Mouse (Mus musculus): Measurements from ENCODE around the gene Crtc1. TPM values are rescaled to one million over a fixed set of nuclear protein-coding genes. Genes with fewer than 3 reads are reported as not detected.

Crtc1 gene
- polyA plus RNA-seq, 1 experiment = 16.8 TPM

GRCm38 (mm10) chr8:70359411-70359810 is 80.0 kb downstream of the Crtc1 start:
- 16% methylated on average over 3 of the region's 3 CpGs for WGBS
- no peak overlapping the region for H3K4me3 ChIP-seq (ENCODE audit: insufficient read depth, low read depth, low read length)

GRCm38 (mm10) chr8:70356111-70356510 is 83.3 kb downstream of the Crtc1 start:
- Histone ChIP-seq H3K36me3 (ENCODE audit: control insufficient read depth, insufficient read depth, low read length) (no peaks in the 10 kb centered on the region), H3K4me1 (ENCODE audit: control insufficient read depth, insufficient read depth, low read length) (peaks cover 16% of the 10 kb centered on the region), H3K27me3 (replicated peaks; ENCODE audit: control insufficient read depth, insufficient read depth, low read length) (no peaks in the 10 kb centered on the region), H3K27ac (ENCODE audit: insufficient read depth, low read depth, low read length) (no peak overlapping the region), H3K4me3 (ENCODE audit: insufficient read depth, low read depth, low read length) (no peak overlapping the region)
- TF ChIP-seq CTCF (conservative IDR thresholded peaks at IDR 0.05; ENCODE audit: insufficient read depth, insufficient read length, low read depth, low read length) (no peak), POLR2A (IDR thresholded peaks at IDR 0.05; ENCODE audit: low read depth, low read length) (no peak)
- WGBS = 76% methylated on average over 1 of the region's 1 CpGs
- DNase-seq = no peak

More at GRCm38 (mm10) chr8:70359411-70359810, 80.0 kb downstream of the Crtc1 start:
- DNase-seq = peak; percentile 41
- peaks cover 2% of the 10 kb centered on the region; the same call in 1 of the 2 replicates for H3K4me1 ChIP-seq (ENCODE audit: control insufficient read depth, insufficient read depth, low read length)
- no peaks in the 10 kb centered on the region for H3K36me3 ChIP-seq (ENCODE audit: control insufficient read depth, insufficient read depth, low read length)
- H3K27ac ChIP-seq (ENCODE audit: insufficient read depth, low read depth, low read length) = no peak overlapping the region
- no peaks in the 10 kb centered on the region for H3K27me3 ChIP-seq (replicated peaks; ENCODE audit: control insufficient read depth, insufficient read depth, low read length)
- TF ChIP-seq POLR2A (IDR thresholded peaks at IDR 0.05; ENCODE audit: low read depth, low read length) (no peak), CTCF (conservative IDR thresholded peaks at IDR 0.05; ENCODE audit: insufficient read depth, insufficient read length, low read depth, low read length) (no peak)

- no peak overlapping the region for H3K4me3 ChIP-seq (ENCODE audit: insufficient read depth, low read depth, low read length)
- peaks cover 33% of the 10 kb centered on the region for H3K4me1 ChIP-seq (ENCODE audit: control insufficient read depth, insufficient read depth, low read length)
- DNase-seq = no peak
- 53% methylated on average over 4 of the region's 4 CpGs for WGBS
- H3K27ac ChIP-seq (ENCODE audit: insufficient read depth, low read depth, low read length) = no peak overlapping the region
- TF ChIP-seq CTCF (conservative IDR thresholded peaks at IDR 0.05; ENCODE audit: insufficient read depth, insufficient read length, low read depth, low read length) = no peak
- TF ChIP-seq POLR2A (IDR thresholded peaks at IDR 0.05; ENCODE audit: low read depth, low read length) = no peak
- no peaks in the 10 kb centered on the region for H3K27me3 ChIP-seq (replicated peaks; ENCODE audit: control insufficient read depth, insufficient read depth, low read length)
- H3K36me3 ChIP-seq (ENCODE audit: control insufficient read depth, insufficient read depth, low read length) = no peaks in the 10 kb centered on the region
These were observed 85.4 kb downstream of the Crtc1 start for GRCm38 (mm10) chr8:70354004-70354403.

- under 1% methylated on average over 69 of the region's 69 CpGs for WGBS
These were observed 86.1 kb downstream of the Crtc1 start, which contains the start of gene Upf1 for GRCm38 (mm10) chr8:70353194-70353817. TSS of gene Upf1 (minus strand) at chr8:70353278.

GRCm38 (mm10) chr8:70352657-70353151 is 86.7 kb downstream of the Crtc1 start:
- H3K36me3 ChIP-seq (ENCODE audit: control insufficient read depth, insufficient read depth, low read length) = no peaks in the 10 kb centered on the region
- peak; percentile 34 for DNase-seq
- peaks cover 44% of the 10 kb centered on the region for H3K4me1 ChIP-seq (ENCODE audit: control insufficient read depth, insufficient read depth, low read length)
- TF ChIP-seq POLR2A (IDR thresholded peaks at IDR 0.05; ENCODE audit: low read depth, low read length) (no peak), CTCF (conservative IDR thresholded peaks at IDR 0.05; ENCODE audit: insufficient read depth, insufficient read length, low read depth, low read length) (no peak)
- under 1% methylated on average over 64 of the region's 64 CpGs for WGBS
- H3K27me3 ChIP-seq (replicated peaks; ENCODE audit: control insufficient read depth, insufficient read depth, low read length) = no peaks in the 10 kb centered on the region
- peak overlapping the region; percentile 58; the same call in 1 of the 2 replicates for H3K27ac ChIP-seq (ENCODE audit: insufficient read depth, low read depth, low read length)
- peak overlapping the region; percentile 96 for H3K4me3 ChIP-seq (ENCODE audit: insufficient read depth, low read depth, low read length)

More at GRCm38 (mm10) chr8:70353194-70353817, 86.1 kb downstream of the Crtc1 start, which contains the start of gene Upf1:
- peaks cover 40% of the 10 kb centered on the region for H3K4me1 ChIP-seq (ENCODE audit: control insufficient read depth, insufficient read depth, low read length)
- H3K27me3 ChIP-seq (replicated peaks; ENCODE audit: control insufficient read depth, insufficient read depth, low read length) = no peaks in the 10 kb centered on the region
- TF ChIP-seq CTCF (conservative IDR thresholded peaks at IDR 0.05; ENCODE audit: insufficient read depth, insufficient read length, low read depth, low read length) (no peak), POLR2A (IDR thresholded peaks at IDR 0.05; ENCODE audit: low read depth, low read length) (peak; percentile 33)
- DNase-seq = peak; percentile 99
- peak within 1 kb of the TSS; percentile 58 for H3K27ac ChIP-seq (ENCODE audit: insufficient read depth, low read depth, low read length)
- H3K36me3 ChIP-seq (ENCODE audit: control insufficient read depth, insufficient read depth, low read length) = no peaks in the 10 kb centered on the region
- peak within 1 kb of the TSS; percentile 96 for H3K4me3 ChIP-seq (ENCODE audit: insufficient read depth, low read depth, low read length)

GRCm38 (mm10) chr8:70352000-70352384 is 87.4 kb downstream of the Crtc1 start:
- TF ChIP-seq CTCF (conservative IDR thresholded peaks at IDR 0.05; ENCODE audit: insufficient read depth, insufficient read length, low read depth, low read length) = no peak
- TF ChIP-seq POLR2A (IDR thresholded peaks at IDR 0.05; ENCODE audit: low read depth, low read length) = no peak
- Histone ChIP-seq H3K27ac (ENCODE audit: insufficient read depth, low read depth, low read length) (peak overlapping the region; percentile 36), H3K4me1 (ENCODE audit: control insufficient read depth, insufficient read depth, low read length) (peaks cover 49% of the 10 kb centered on the region)

More at GRCm38 (mm10) chr8:70352000-70352384, 87.4 kb downstream of the Crtc1 start:
- no peak for DNase-seq
- peak overlapping the region; percentile 96 for H3K4me3 ChIP-seq (ENCODE audit: insufficient read depth, low read depth, low read length)
- no peaks in the 10 kb centered on the region for H3K27me3 ChIP-seq (replicated peaks; ENCODE audit: control insufficient read depth, insufficient read depth, low read length)
- 8% methylated on average over 3 of the region's 3 CpGs for WGBS
- H3K36me3 ChIP-seq (ENCODE audit: control insufficient read depth, insufficient read depth, low read length) = no peaks in the 10 kb centered on the region

Measured in kidney, adult 2 months (tissue).